9 mouse cellular contexts compared by ENCODE assay signal in genomic region chr10:68207803-68208669, GRCm38 (mm10).
DNase-seq lines count a peak whose midpoint lies in the region; ATAC-seq and TF ChIP-seq lines count a peak whose summit lies in the region.
"Had no signal": no experiment of that assay in that cellular context is flagged by ENCODE, and none has a peak within 500 bp of the region (broad histone marks: within the 10 kb centered on the region; RNA-seq: fewer than 3 reads in every experiment).

No protein-coding gene starts in this region.

- peak in 1 of 2 experiments; percentile 42 for DNase-seq in heart, adult 2 months
- DNase-seq in ZHBTc4 (ENCODE audit: low read depth, low spot score) = peak; percentile 38
- no peak for DNase-seq in spleen, adult 18-20 months
- DNase-seq in layer of hippocampus, postnatal 25 days (ENCODE audit: extremely low spot score in 1 of 2, low spot score in 1 of 2) = no peak

- H3K79me2 ChIP-seq in heart, adult 2 months (replicated peaks; ENCODE audit: control insufficient read depth, insufficient read depth, low read length) = no peaks in the 10 kb centered on the region
- H3K79me2 ChIP-seq in myocyte (ENCODE audit: control insufficient read depth, insufficient read depth) = peaks cover 15% of the 10 kb centered on the region

- H3K27ac ChIP-seq in heart, adult 2 months = no peak overlapping the region
- no peak overlapping the region for H3K27ac ChIP-seq in heart, embryonic 11.5 days (ENCODE audit: low read depth, low read length)
- H3K27ac ChIP-seq in embryonic facial prominence, embryonic 12.5 days = 0 out of 2 replicates have a peak overlapping the region, but pooled peaks have one; percentile 41
- H3K27ac ChIP-seq in intestine, postnatal 0 days (ENCODE audit: low read depth, low read length) = no peak overlapping the region

- no peak for TF ChIP-seq EP300 in heart, adult 2 months (IDR thresholded peaks at IDR 0.05; ENCODE audit: insufficient read depth, low read depth, low read length)

- 49% methylated on average over 20 of the region's 20 CpGs for WGBS in heart, adult 2 months
- 59% methylated on average over 20 of the region's 20 CpGs for WGBS in heart, embryonic 11.5 days (ENCODE audit: insufficient replicate concordance)
- WGBS in embryonic facial prominence, embryonic 12.5 days = 27% methylated on average over 20 of the region's 20 CpGs
- WGBS in intestine, postnatal 0 days = 12% methylated on average over 20 of the region's 20 CpGs

- H3K4me3 ChIP-seq in heart, adult 2 months = peak overlapping the region; percentile 28
- H3K4me3 ChIP-seq in heart, embryonic 11.5 days (ENCODE audit: low read depth, low read length) = no peak overlapping the region
- H3K4me3 ChIP-seq in embryonic facial prominence, embryonic 12.5 days = no peak overlapping the region
- H3K4me3 ChIP-seq in intestine, postnatal 0 days (ENCODE audit: low read depth, low read length) = peak overlapping the region; percentile 14; the same call in 1 of the 2 replicates
- H3K4me3 ChIP-seq in myocyte = no peak overlapping the region

- no peak for TF ChIP-seq CTCF in heart, adult 2 months (IDR thresholded peaks at IDR 0.05)
- TF ChIP-seq CTCF in intestine, postnatal 0 days (IDR thresholded peaks at IDR 0.05; ENCODE audit: low read depth) = no peak

- peak overlapping the region; percentile 50; the same call in 1 of the 2 replicates for H3K9ac ChIP-seq in heart, adult 2 months (ENCODE audit: low read depth, low read length)
- H3K9ac ChIP-seq in heart, embryonic 11.5 days (ENCODE audit: low read depth, low read length) = no peak overlapping the region
- H3K9ac ChIP-seq in embryonic facial prominence, embryonic 12.5 days = no peak overlapping the region
- H3K9ac ChIP-seq in intestine, postnatal 0 days (ENCODE audit: low read depth, low read length) = no peak overlapping the region

- H3ac ChIP-seq in myocyte (ENCODE audit: control insufficient read depth, insufficient read length) = no peak overlapping the region

- H3K27me3 ChIP-seq in heart, adult 2 months (ENCODE audit: control insufficient read depth, insufficient read depth, low read length) = no peaks in the 10 kb centered on the region
- no peaks in the 10 kb centered on the region for H3K27me3 ChIP-seq in heart, embryonic 11.5 days (ENCODE audit: control insufficient read depth, insufficient read depth, low read length)
- H3K27me3 ChIP-seq in embryonic facial prominence, embryonic 12.5 days = no peaks in the 10 kb centered on the region
- H3K27me3 ChIP-seq in intestine, postnatal 0 days (replicated peaks; ENCODE audit: control insufficient read depth, insufficient read depth, low read length) = no peaks in the 10 kb centered on the region
- no peaks in the 10 kb centered on the region for H3K27me3 ChIP-seq in myocyte (ENCODE audit: control insufficient read depth, insufficient read depth, insufficient read length)
- H3K27me3 ChIP-seq: CH12.LX had no signal

- intact Hi-C loops in heart, adult 2 months (cut with DNase I) = no loop called here

- H3K4me2 ChIP-seq in heart, embryonic 11.5 days = no peak overlapping the region
- H3K4me2 ChIP-seq in embryonic facial prominence, embryonic 12.5 days (replicated peaks) = peak overlapping the region; percentile 19
- peak overlapping the region; percentile 49 for H3K4me2 ChIP-seq in intestine, postnatal 0 days (replicated peaks; ENCODE audit: low read depth)
- peak overlapping the region; percentile 0 for H3K4me2 ChIP-seq in myocyte (ENCODE audit: low read depth)

- no peaks in the 10 kb centered on the region; the same call in none of the 2 replicates for H3K4me1 ChIP-seq in heart, adult 2 months (ENCODE audit: control insufficient read depth, insufficient read depth, low read length)
- H3K4me1 ChIP-seq in heart, embryonic 11.5 days (ENCODE audit: control insufficient read depth, insufficient read depth, low read length) = peaks cover 2% of the 10 kb centered on the region; the same call in 1 of the 2 replicates
- peaks cover 32% of the 10 kb centered on the region for H3K4me1 ChIP-seq in embryonic facial prominence, embryonic 12.5 days
- peaks cover 2% of the 10 kb centered on the region; the same call in 1 of the 2 replicates for H3K4me1 ChIP-seq in intestine, postnatal 0 days (replicated peaks; ENCODE audit: control insufficient read depth, insufficient read depth, low read length)

- TF ChIP-seq POLR2A in heart, adult 2 months (IDR thresholded peaks at IDR 0.05; ENCODE audit: insufficient read depth, low read depth, low read length) = no peak
- TF ChIP-seq POLR2A in myocyte (IDR thresholded peaks at IDR 0.05; ENCODE audit: insufficient read length, low read depth) = no peak

- H3K9me3 ChIP-seq in heart, embryonic 11.5 days (replicated peaks; ENCODE audit: control insufficient read depth, low read length) = no peaks in the 10 kb centered on the region
- no peaks in the 10 kb centered on the region for H3K9me3 ChIP-seq in embryonic facial prominence, embryonic 12.5 days
- no peaks in the 10 kb centered on the region for H3K9me3 ChIP-seq in intestine, postnatal 0 days (ENCODE audit: control insufficient read depth)

- H3K36me3 ChIP-seq in heart, adult 2 months (ENCODE audit: control insufficient read depth, insufficient read depth, low read length) = no peaks in the 10 kb centered on the region
- no peaks in the 10 kb centered on the region for H3K36me3 ChIP-seq in heart, embryonic 11.5 days (ENCODE audit: control insufficient read depth, insufficient read depth, low read length)
- no peaks in the 10 kb centered on the region for H3K36me3 ChIP-seq in embryonic facial prominence, embryonic 12.5 days
- peaks cover 7% of the 10 kb centered on the region; the same call in 1 of the 2 replicates for H3K36me3 ChIP-seq in intestine, postnatal 0 days (ENCODE audit: control insufficient read depth, insufficient read depth)
- H3K36me3 ChIP-seq in myocyte (ENCODE audit: control insufficient read depth, insufficient read depth) = no peaks in the 10 kb centered on the region

- no peak for ATAC-seq in heart, embryonic 11.5 days (replicated peaks; ENCODE audit: insufficient number of reproducible peaks, low FRiP score, low TSS enrichment)
- no peak for ATAC-seq in embryonic facial prominence, embryonic 12.5 days (ENCODE audit: insufficient number of reproducible peaks, insufficient read depth, low FRiP score, low TSS enrichment)
- no peak for ATAC-seq in intestine, postnatal 0 days

TF ChIP-seq in myocyte, 11 proteins besides CTCF, POLR2A, EP300 and RAD21:
- TF ChIP-seq MYOG (IDR thresholded peaks at IDR 0.05; ENCODE audit: control insufficient read depth in 1 of 3, insufficient read depth in 1 of 3, insufficient read length in 2 of 3, low read depth in 2 of 3) = peak in 1 of 3 experiments; percentile 78
- TF ChIP-seq MYOD1 (IDR thresholded peaks at IDR 0.05; ENCODE audit: control insufficient read depth in 1 of 3, insufficient read length in 2 of 3, low read depth in 2 of 3) = peak in 2 of 3 experiments; percentile 53 to 54
- TF ChIP-seq REST (IDR thresholded peaks at IDR 0.05; ENCODE audit: insufficient read depth, insufficient read length) = no peak
- TF ChIP-seq USF1 (IDR thresholded peaks at IDR 0.05; ENCODE audit: low read depth) = no peak
- no peak for TF ChIP-seq SRF (IDR thresholded peaks at IDR 0.05; ENCODE audit: control insufficient read depth, insufficient read length, low read depth)
- TF ChIP-seq CEBPB (IDR thresholded peaks at IDR 0.05; ENCODE audit: insufficient read depth, poor library complexity, severe bottlenecking) = no peak

Comparison
In these comparisons a context has a peak if more than half of its experiments do, and no peak if none do; other contexts are left out.
1. H3K4me3 ChIP-seq: peak in heart, adult 2 months (single experiment) and intestine, postnatal 0 days (single experiment); none in heart, embryonic 11.5 days (single experiment), embryonic facial prominence, embryonic 12.5 days (single experiment) and myocyte (single experiment).